Mouse (Mus musculus) neural tube, postnatal 0 days (tissue): Measurements from ENCODE around the gene Evi2. TPM values are rescaled to one million over a fixed set of nuclear protein-coding genes. Genes with fewer than 3 reads are reported as not detected.

ENCODE experiments used
- polyA plus RNA-seq: library from polyadenylated mRNA; unstranded; fragments of >200 nt; fragmentation: Nextera tagmentation; extraction: Ambion mirVana; gene quantifications from 2 replicates; pipeline ENCODE4 v1.2.1, GENCODE M21; 2015

The Evi2 gene
- 0.19 and 0.31 TPM in 2 replicates for polyA plus RNA-seq

DNA sequence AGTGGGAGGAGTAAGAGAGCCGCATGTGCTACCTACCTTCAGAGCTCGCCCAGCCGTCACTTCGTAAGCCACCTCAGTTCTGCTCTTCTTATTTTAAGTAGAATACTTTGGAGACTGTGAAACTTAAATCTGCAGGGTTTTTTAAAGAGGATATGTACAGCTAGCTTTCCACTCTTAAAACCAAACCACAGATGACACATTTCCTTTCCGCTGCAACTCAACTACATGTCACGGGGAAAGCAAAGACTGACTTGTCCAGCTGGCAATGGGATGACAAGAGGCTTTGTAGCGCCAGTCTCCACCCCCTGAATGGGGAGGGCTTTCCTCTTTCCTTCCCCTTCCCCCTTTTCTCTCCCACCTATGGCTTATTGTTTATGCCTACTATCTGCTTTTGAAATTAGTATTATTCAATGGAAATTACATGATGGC, at the start of gene Evi2, which contains the start of gene Evi2a:
Evi2 (minus strand) TSS at position 257 of the 429 bp plus-strand sequence.
Evi2a (minus strand) TSS at position 277 of the 429 bp plus-strand sequence.

DNA sequence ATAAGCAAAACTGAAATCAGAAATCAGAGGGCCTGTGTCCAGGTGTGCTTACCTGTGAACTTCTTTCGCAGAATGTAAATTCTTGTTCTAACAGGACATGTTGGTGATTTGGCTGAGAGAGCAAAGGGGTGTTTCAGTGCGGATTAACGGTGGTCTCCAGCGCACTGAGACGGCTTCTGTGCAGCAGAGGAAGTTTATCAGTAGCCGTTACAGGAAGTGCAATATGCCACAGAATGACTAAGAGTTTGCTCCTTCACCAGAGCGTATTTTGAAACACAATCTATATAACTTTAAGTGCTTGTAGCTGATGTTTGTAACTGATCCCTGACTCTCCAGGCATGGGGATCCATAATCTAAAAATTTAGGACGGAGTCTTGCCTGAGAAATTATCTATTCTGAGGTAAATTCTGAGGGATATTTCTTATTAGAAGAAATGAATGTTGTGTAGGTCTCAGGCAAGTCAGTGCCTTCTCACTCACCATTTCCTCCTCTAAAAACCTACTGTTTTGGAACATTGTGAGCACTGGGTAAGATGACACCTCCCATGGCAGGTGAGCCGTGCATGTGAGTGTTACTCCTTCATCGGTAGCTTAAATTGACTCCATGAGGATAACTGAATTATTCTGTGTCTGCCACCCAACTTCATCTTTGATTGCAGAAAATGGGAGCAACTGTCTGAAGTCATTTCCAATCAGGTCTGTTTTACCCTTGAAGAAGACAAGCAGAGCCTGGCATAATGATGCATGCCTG, 6.7 kb downstream of the Evi2 start, which contains the start of gene Evi2b:
Evi2b (minus strand) TSS at position 203 of the 750 bp plus-strand sequence.

DNA sequence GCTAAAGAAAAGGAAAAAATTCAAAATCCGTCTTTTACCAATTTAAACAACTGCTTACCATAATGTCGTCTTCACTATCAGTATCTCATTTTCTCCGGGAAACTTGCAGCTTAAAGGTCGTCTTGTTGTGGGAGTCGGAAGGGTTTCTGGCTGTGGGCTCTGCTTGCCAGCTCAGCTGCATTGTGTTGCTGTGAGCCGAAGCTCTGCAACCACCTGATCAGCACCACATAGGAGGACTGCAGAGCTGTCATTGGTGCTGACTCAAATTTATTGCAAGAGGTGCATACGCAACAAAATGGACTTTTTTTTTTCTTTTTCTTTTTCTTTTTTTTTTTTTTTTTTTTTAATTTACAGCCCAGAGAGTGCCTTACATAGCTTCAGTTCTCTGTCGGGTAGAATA, 26.5 kb downstream of the Evi2 start, which contains the start of gene Omg:
Omg (minus strand) TSS at position 240 of the 400 bp plus-strand sequence.

Other genes with a start within 250 kb of the Evi2 start
- not detected in 2 replicates for gene Gm9964, start 233.7 kb downstream of the Evi2 start, polyA plus RNA-seq
- gene Nf1, start 190.9 kb downstream of the Evi2 start, polyA plus RNA-seq = 7.5 and 8.7 TPM in 2 replicates
- gene Omg, start 26.5 kb downstream of the Evi2 start, polyA plus RNA-seq = 43.4 and 47.3 TPM in 2 replicates
- 0.33 and 0.75 TPM in 2 replicates for gene Evi2b, start 6.8 kb downstream of the Evi2 start, polyA plus RNA-seq
- gene Evi2a, start within 50 bp of the Evi2 start, polyA plus RNA-seq = 6.4 and 7.8 TPM in 2 replicates
- 14.0 and 16.7 TPM in 2 replicates for gene Rab11fip4, start 60.6 kb upstream of the Evi2 start, polyA plus RNA-seq